Mouse (Mus musculus): ENCODE results near the gene C130050O18Rik.
A peak's percentile ranks its signal among the peaks of the same experiment; 100 is the strongest.

The C130050O18Rik gene

GRCm38 (mm10) chr5:139397359-139397916, 7.6 kb upstream of the C130050O18Rik start:
- no peak for DNase-seq (ENCODE audit: low spot score in 2 of 2)

DNA sequence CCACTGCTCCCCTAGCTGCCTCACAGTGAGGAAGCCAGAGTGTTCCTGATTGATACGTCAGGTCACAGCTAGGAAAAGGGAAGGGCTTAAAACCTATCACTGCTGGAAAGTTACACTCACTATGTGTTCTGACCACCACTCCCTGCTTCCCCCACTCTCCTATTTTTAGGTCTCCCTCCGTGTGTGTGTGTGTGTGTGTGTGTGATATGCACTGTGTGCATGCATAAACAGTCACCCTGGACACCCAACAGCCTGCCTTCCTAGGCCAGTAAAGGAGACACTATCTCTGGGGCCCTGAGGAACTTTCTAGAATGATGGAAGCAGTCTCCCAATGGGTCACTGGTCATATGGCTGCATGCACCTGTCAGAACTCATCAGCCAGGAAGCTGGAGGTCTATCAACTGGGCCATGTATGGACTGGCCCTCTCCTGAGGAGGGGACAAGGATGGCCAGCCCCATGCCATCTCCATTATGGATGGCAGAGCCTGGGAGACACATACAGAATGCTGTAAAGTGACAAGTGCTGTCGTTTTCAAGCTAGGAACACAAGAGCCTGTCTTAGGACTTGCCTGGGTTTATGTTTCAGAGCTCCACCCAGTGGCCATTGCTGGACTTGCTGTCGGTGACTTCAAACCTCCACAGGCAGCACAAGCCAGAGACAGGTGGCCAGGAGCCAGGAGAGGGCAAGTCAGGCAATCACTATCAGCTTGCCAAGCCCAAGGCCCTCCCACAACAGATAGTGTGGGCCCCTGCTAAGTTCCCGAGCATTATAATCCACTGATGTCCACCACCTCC, 6.9 kb upstream of the C130050O18Rik start:
- DNase-seq (ENCODE audit: low spot score in 2 of 2) = peak; percentile 85 to 92

GRCm38 (mm10) chr5:139398786-139399185, 6.3 kb upstream of the C130050O18Rik start:
- no peak for DNase-seq (ENCODE audit: low spot score in 2 of 2)

DNA sequence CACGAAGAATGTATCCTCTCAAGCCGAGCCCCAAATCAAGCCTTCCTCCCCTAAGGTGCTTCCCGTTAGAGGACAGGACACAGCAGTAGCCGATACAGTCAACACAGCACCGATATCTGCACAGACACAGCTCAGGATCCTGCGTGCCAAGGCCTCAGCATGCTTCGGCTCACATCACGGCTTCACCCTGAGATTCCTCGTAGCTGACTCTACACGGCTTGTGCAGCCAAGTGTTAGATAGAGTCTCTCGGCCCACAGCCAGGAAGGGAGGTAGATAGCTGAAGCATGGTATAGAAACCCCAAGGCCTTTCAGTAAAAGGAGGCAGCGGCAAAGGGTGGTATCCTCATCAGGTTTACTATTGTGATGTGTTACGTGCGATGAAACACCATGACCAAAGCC, 5.1 kb upstream of the C130050O18Rik start:
- no peak for DNase-seq (ENCODE audit: low spot score in 2 of 2)

DNA sequence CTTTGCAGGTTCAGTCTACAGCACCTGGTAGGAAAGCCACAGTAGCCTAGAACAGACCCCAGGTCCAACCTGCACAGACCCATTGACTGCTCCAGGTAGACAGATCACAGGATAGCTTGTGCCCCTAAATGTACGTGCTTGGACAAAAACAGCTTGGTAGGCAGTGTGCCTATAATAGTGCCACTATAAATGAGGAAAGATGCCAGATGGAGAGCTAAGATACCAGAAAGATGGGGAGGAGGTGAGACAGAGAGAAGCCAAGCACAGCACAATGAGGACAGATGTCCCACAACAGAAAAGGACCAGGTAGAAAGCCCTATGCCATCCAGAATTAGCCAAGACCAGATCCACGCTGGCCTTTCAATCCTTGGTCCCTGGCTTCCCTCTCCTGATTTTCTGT, 3.0 kb upstream of the C130050O18Rik start:
- DNase-seq (ENCODE audit: low spot score in 2 of 2) = no peak

GRCm38 (mm10) chr5:139403692-139404260, 1.3 kb upstream of the C130050O18Rik start:
- DNase-seq (ENCODE audit: low spot score in 2 of 2) = no peak

DNA sequence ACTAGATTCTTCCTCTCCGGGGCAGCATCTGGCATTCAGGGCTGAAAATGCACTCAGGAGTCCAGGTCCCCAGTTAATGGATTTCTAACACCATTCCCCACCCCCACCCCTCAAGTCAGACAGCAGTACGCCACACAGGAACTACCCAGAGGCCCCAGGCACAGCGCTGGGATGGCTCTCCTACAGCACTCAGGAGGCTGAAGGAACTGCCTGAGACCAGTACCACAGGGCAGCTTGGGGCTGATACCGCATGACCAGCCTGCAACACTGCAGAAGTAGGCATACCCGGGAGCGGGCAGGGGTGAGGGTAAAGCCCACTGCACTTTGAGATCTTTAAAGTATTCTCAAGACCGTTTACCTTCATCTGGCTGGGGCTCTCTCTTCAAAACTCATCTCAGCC, 398 bp downstream of the C130050O18Rik start:
- DNase-seq (ENCODE audit: low spot score in 2 of 2) = no peak

- no peak for DNase-seq (ENCODE audit: low spot score in 2 of 2)
Measured at GRCm38 (mm10) chr5:139405953-139406352, 873 bp downstream of the C130050O18Rik start.

- DNase-seq (ENCODE audit: low spot score in 2 of 2) = no peak
Measured at GRCm38 (mm10) chr5:139407121-139407885, 2.2 kb downstream of the C130050O18Rik start.

- DNase-seq (ENCODE audit: low spot score in 2 of 2) = no peak
Measured at GRCm38 (mm10) chr5:139408511-139408910, 3.4 kb downstream of the C130050O18Rik start.

DNA sequence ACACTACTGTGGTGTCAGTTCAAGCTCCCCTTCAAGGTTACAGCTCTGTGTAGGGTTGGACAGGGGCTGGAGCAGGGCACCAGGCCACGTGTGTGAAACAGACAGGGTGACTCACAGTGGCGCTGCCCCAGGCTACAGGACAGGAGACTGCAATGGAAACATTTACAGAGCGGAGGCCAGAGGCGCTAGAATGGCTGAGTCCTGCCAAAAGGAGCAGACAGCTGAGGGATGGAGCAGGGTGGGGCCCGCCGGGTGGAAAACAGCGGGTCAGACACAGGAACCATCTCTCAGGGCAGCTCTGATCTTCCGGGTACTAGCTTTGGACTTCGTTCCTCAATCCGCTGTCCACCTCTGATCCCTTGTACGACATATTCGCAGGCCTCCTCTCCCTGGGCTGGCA, 4.3 kb downstream of the C130050O18Rik start:
- peak; percentile 63 to 67 for DNase-seq (ENCODE audit: low spot score in 2 of 2)

DNA sequence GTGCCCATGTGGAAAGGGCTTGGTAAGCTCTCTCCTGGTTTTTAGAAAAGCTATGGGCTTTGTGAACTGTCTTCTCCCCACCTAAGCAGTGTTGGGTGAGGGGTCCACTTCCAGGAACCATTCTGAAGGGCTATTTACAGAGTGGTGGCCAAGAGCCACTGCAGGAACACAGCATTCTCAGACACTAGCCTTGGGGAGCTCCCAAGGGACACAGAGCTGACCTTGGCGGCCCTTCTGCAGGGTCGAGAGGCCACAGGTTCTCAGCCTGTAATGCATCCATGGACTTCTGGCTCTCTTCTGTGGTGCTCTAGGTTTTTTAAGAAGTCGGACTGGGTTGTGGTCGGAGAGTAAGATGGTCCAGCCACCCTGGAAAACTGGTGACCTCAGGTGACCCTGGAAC, 5.0 kb downstream of the C130050O18Rik start:
- peak in 1 of 2 experiments; percentile 38 for DNase-seq (ENCODE audit: low spot score in 2 of 2)

- DNase-seq (ENCODE audit: low spot score in 2 of 2) = no peak
Measured at GRCm38 (mm10) chr5:139411117-139411516, 6.0 kb downstream of the C130050O18Rik start.

- no peak for DNase-seq (ENCODE audit: low spot score in 2 of 2)
Measured at GRCm38 (mm10) chr5:139411665-139412314, 6.7 kb downstream of the C130050O18Rik start.

DNA sequence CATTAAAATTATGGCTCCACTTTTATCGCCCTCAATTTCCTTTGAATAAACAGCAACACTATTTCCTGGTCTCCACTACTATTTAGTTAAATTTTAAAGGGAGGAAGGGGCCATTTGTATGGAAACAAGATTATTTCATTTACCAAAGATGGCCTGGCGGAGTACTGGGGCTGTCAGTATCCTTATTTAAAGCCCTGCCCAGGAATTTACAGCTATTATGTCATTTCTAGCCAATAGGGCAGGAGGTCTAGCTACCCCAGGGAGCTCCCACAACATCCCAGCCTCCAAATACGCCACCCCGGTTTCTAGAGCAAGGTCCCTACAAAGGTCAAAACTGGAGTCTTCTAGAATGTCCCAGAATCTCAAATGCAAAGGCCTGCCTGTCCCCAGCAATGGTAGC, 8.5 kb downstream of the C130050O18Rik start:
- DNase-seq (ENCODE audit: low spot score in 2 of 2) = no peak

GRCm38 (mm10) chr5:139415001-139415400, 9.9 kb downstream of the C130050O18Rik start:
- DNase-seq (ENCODE audit: low spot score in 2 of 2) = no peak

- no peak for DNase-seq (ENCODE audit: low spot score in 2 of 2)
Measured at GRCm38 (mm10) chr5:139416942-139417341, 11.9 kb downstream of the C130050O18Rik start.

DNA sequence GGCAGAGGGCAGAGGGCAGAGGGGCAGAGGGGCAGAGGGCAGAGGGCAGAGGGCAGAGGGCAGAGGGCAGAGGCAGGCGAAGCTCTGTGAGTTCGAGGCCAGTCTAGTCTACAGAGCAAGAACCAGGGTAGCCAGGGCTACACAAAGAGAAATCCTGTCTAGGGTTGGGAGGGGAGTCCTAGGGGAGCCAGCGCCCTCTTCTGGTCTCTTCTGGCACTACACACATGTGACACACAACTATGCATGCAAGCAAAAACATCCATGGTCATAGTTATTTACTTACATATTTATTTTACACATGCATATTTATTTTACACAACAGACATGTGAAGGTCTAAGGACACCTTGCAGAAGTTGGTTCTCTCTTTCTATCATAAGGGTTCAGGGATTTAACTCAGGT, 12.4 kb downstream of the C130050O18Rik start:
- DNase-seq (ENCODE audit: low spot score in 2 of 2) = no peak

DNA sequence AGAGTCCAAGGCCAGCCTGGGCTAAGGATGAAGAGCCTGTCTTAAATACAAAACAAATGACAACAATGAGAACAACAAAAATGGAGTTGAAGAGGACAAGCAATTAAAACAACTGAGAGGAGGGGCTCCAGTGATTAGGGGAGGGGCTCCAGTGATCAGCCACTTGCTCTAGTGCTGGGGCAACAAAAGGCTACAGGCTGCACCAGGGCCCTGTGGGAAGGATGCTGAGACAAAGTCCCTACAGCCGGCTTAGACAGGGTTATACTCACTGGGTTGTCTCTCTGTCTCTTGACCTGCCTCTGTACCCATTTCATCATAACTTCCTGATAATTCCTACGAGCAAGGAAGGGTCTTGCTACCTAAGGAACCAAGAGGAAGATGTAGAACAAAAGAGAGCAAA, 13.0 kb downstream of the C130050O18Rik start:
- no peak for DNase-seq (ENCODE audit: low spot score in 2 of 2)

GRCm38 (mm10) chr5:139418633-139419032, 13.6 kb downstream of the C130050O18Rik start:
- DNase-seq (ENCODE audit: low spot score in 2 of 2) = no peak

DNA sequence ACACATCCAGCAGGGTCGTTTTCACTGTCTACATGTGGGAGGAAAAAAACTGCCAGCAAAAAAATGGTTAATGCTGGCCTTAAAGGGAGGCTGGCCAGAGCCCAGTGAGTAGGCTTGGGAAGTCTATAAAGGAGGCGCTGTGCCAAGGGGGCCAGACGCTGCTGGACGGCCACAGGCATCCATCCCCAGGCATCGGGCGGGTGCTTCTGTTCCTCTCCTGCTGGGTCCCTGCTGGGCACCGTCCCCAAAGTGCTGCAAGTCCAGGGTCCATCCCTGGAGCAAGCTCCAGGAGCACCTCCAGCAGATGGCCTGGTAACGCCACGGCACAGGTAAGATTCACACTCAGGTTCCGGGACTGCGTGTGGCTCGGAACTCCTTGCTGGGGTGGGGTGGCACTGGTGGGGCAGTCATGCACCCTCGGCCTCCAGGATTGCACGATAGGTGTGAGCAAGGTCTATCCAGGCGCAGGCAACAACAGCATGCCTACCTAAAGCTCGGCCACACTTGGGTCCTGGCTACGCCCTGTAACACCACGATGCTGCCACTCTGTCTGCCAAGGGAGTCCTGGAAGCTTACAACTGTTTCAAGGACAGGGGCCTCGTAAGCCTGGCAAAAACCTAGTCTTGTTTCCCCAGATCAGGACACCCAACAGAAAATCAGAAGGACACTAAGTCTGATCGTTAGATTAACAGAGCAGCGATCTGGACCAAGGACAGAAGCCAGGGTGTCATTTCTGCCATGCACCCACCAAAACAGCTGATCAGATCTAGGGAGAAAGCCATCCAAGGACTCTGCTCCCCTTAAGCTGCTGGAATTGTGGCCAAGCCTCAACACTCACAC, 18.2 kb downstream of the C130050O18Rik start, which contains the start of gene Gper1:
Gene Gper1 (plus strand): TSS at position 126 of the 840 bp plus-strand sequence.
- peak; percentile 50 to 73 for DNase-seq (ENCODE audit: low spot score in 2 of 2)
